In genomic region chr6:114889971-114890370, GRCm38 (mm10) we compare ENCODE assay signal across 8 mouse cellular contexts.
A peak's percentile ranks its signal among the peaks of the same experiment; 100 is the strongest.
DNase-seq lines count a peak whose midpoint lies in the region; ATAC-seq and TF ChIP-seq lines count a peak whose summit lies in the region.
"Not testable (repeated sequence)": the region's sequence is repeated elsewhere in the genome, so short reads cannot be mapped to it uniquely, and the experiment has no call there.

No protein-coding gene starts in this region.

- H3K9me3 ChIP-seq in forebrain, embryonic 13.5 days (replicated peaks); heart, embryonic 11.5 days (replicated peaks; ENCODE audit: control insufficient read depth, low read length); heart, postnatal 0 days (replicated peaks; ENCODE audit: control insufficient read depth, low read length); hindbrain, postnatal 0 days (ENCODE audit: low read length); lung, embryonic 16.5 days (ENCODE audit: control insufficient read depth, low read length): not testable (repeated sequence)

- ATAC-seq in forebrain, embryonic 13.5 days; heart, embryonic 11.5 days (replicated peaks; ENCODE audit: insufficient number of reproducible peaks, low FRiP score, low TSS enrichment); heart, postnatal 0 days (ENCODE audit: insufficient read depth, low read depth); hindbrain, postnatal 0 days; lung, embryonic 16.5 days (ENCODE audit: low read depth): not testable (repeated sequence)

- peak overlapping the region; percentile 46 for H3K4me2 ChIP-seq in forebrain, embryonic 13.5 days
- H3K4me2 ChIP-seq in heart, embryonic 11.5 days; lung, embryonic 16.5 days (ENCODE audit: low read depth, low read length): not testable (repeated sequence)
- 0 out of 2 replicates have a peak overlapping the region, but pooled peaks have one; percentile 39 for H3K4me2 ChIP-seq in heart, postnatal 0 days (ENCODE audit: low read depth, low read length)
- H3K4me2 ChIP-seq in hindbrain, postnatal 0 days (ENCODE audit: low read depth, low read length) = peak overlapping the region; percentile 49

- WGBS in forebrain, embryonic 13.5 days = 18% methylated on average over 3 of the region's 3 CpGs
- WGBS in heart, embryonic 11.5 days (ENCODE audit: insufficient replicate concordance) = 76% methylated on average over 3 of the region's 3 CpGs
- 73% methylated on average over 3 of the region's 3 CpGs for WGBS in heart, postnatal 0 days
- WGBS in hindbrain, postnatal 0 days = 32% methylated on average over 3 of the region's 3 CpGs
- WGBS in lung, embryonic 16.5 days = 42% methylated on average over 3 of the region's 3 CpGs

- H3K4me1 ChIP-seq in brown adipose tissue, adult 24 weeks (ENCODE audit: control insufficient read depth, insufficient read depth, insufficient read length, low read length) = peaks cover 58% of the 10 kb centered on the region
- peaks cover 88% of the 10 kb centered on the region for H3K4me1 ChIP-seq in forebrain, embryonic 13.5 days
- H3K4me1 ChIP-seq in heart, embryonic 11.5 days (ENCODE audit: control insufficient read depth, insufficient read depth, low read length) = peaks cover 81% of the 10 kb centered on the region
- peaks cover 65% of the 10 kb centered on the region for H3K4me1 ChIP-seq in heart, postnatal 0 days (ENCODE audit: control insufficient read depth, insufficient read depth)
- H3K4me1 ChIP-seq in hindbrain, postnatal 0 days (ENCODE audit: insufficient read depth, low read length) = peaks cover 54% of the 10 kb centered on the region
- peaks cover 89% of the 10 kb centered on the region for H3K4me1 ChIP-seq in lung, embryonic 16.5 days (replicated peaks; ENCODE audit: control insufficient read depth, insufficient read depth, low read length)

- intact Hi-C loops in left cerebral cortex, adult 2 months (cut with DNase I) = loop anchor here (1.0 kb wide), 1 partner anchor 30 kb away; no protein-coding TSS in a partner anchor

- H3K9ac ChIP-seq in forebrain, embryonic 13.5 days; heart, postnatal 0 days (replicated peaks; ENCODE audit: low read depth, low read length); hindbrain, postnatal 0 days (replicated peaks; ENCODE audit: low read length); lung, embryonic 16.5 days (ENCODE audit: low read length): not testable (repeated sequence)
- H3K9ac ChIP-seq in heart, embryonic 11.5 days (ENCODE audit: low read depth, low read length) = 0 out of 2 replicates have a peak overlapping the region, but pooled peaks have one; percentile 10

- TF ChIP-seq CTCF in heart, postnatal 0 days (IDR thresholded peaks at IDR 0.05; ENCODE audit: low read depth); hindbrain, postnatal 0 days (IDR thresholded peaks at IDR 0.05; ENCODE audit: low read depth); left cerebral cortex, adult 2 months (IDR thresholded peaks at IDR 0.05): not testable (repeated sequence)

- not testable (repeated sequence) for DNase-seq in heart, postnatal 0 days (ENCODE audit: low spot score); hindbrain, postnatal 0 days (ENCODE audit: low spot score); left cerebral cortex, adult 2 months (ENCODE audit: extremely low spot score in 1 of 2, low spot score in 2 of 2)
- DNase-seq in retina, postnatal 7 days (ENCODE audit: low read depth, low spot score) = peak; percentile 54

- not testable (repeated sequence) for H3K27me3 ChIP-seq in forebrain, embryonic 13.5 days; heart, embryonic 11.5 days (ENCODE audit: control insufficient read depth, insufficient read depth, low read length); heart, postnatal 0 days (ENCODE audit: control insufficient read depth, insufficient read depth, low read length); hindbrain, postnatal 0 days (ENCODE audit: insufficient read depth, low read length); lung, embryonic 16.5 days (ENCODE audit: control insufficient read depth, insufficient read depth, low read depth, low read length)

- H3K36me3 ChIP-seq in forebrain, embryonic 13.5 days (ENCODE audit: poor library complexity, severe bottlenecking) = peaks cover 18% of the 10 kb centered on the region
- H3K36me3 ChIP-seq in heart, embryonic 11.5 days (ENCODE audit: control insufficient read depth, insufficient read depth, low read length); heart, postnatal 0 days (replicated peaks; ENCODE audit: control insufficient read depth, insufficient read depth, low read length); hindbrain, postnatal 0 days (ENCODE audit: insufficient read depth, low read length); lung, embryonic 16.5 days (ENCODE audit: control insufficient read depth, insufficient read depth, low read length): not testable (repeated sequence)

- H3K27ac ChIP-seq in brown adipose tissue, adult 24 weeks (replicated peaks; ENCODE audit: low read depth, low read length) = peak overlapping the region; percentile 62
- H3K27ac ChIP-seq in forebrain, embryonic 13.5 days = peak overlapping the region; percentile 85
- H3K27ac ChIP-seq in heart, embryonic 11.5 days (ENCODE audit: low read depth, low read length) = not testable (repeated sequence)
- peak overlapping the region; percentile 80; the same call in 1 of the 2 replicates for H3K27ac ChIP-seq in heart, postnatal 0 days (ENCODE audit: low read depth)
- peak overlapping the region; percentile 86 for H3K27ac ChIP-seq in hindbrain, postnatal 0 days
- peak overlapping the region; percentile 51 for H3K27ac ChIP-seq in left cerebral cortex, adult 2 months
- peak overlapping the region; percentile 81 for H3K27ac ChIP-seq in lung, embryonic 16.5 days (ENCODE audit: low read length)

- not testable (repeated sequence) for TF ChIP-seq EP300 in heart, postnatal 0 days (IDR thresholded peaks at IDR 0.05; ENCODE audit: low read depth)

- H3K4me3 ChIP-seq in brown adipose tissue, adult 24 weeks (ENCODE audit: insufficient read depth, low read depth, low read length); forebrain, embryonic 13.5 days; heart, embryonic 11.5 days (ENCODE audit: low read depth, low read length); heart, postnatal 0 days (ENCODE audit: low read depth, low read length); hindbrain, postnatal 0 days (ENCODE audit: low read length); left cerebral cortex, adult 2 months; lung, embryonic 16.5 days (ENCODE audit: low read length): not testable (repeated sequence)
